Mouse (Mus musculus) liver, embryonic 11.5 days (tissue): ENCODE measurements around the gene Selenom. TPM values are rescaled to one million over a fixed set of nuclear protein-coding genes. Genes with fewer than 3 reads are reported as not detected.

Experiments used
- ATAC-seq: fragments of 200-750 bp; cut with Nextera tagmentation; replicated peaks from 2 replicates; pipeline ENCODE4 v1.8.0; 2017; ENCODE audit warnings: moderate number of reproducible peaks, mild to moderate bottlenecking, moderate TSS enrichment, moderate library complexity; ENCODE audit not compliant: low FRiP score
- DNase-seq: peaks from one replicate; pipeline ENCODE4 v3.0.0-alpha.2; 2017; ENCODE audit warnings: low spot score
- H3K27ac ChIP-seq: fragments of 300-500 bp; sonication (generic); 2 replicates; pipeline ENCODE4 v1.5.1; 2014; ENCODE audit warnings: mild to moderate bottlenecking, low read depth, low read length, control low read depth
- H3K27me3 ChIP-seq: fragments of 300-500 bp; sonication (generic); replicated peaks from 2 replicates; pipeline ENCODE4 v1.6.1; 2014; ENCODE audit warnings: low read length, mixed read lengths; ENCODE audit not compliant: control insufficient read depth, insufficient read depth
- H3K36me3 ChIP-seq: fragments of 300-500 bp; sonication (generic); 2 replicates; pipeline ENCODE4 v1.6.1; 2014; ENCODE audit warnings: mild to moderate bottlenecking, low read length, moderate library complexity, mixed read lengths; ENCODE audit not compliant: control insufficient read depth, insufficient read depth
- H3K4me1 ChIP-seq: fragments of 300-500 bp; sonication (generic); replicated peaks from 2 replicates; pipeline ENCODE4 v1.6.1; 2014; ENCODE audit warnings: low read length, mixed read lengths; ENCODE audit not compliant: control insufficient read depth, insufficient read depth
- H3K4me2 ChIP-seq: fragments of 300-500 bp; sonication (generic); 2 replicates; pipeline ENCODE4 v1.6.1; 2014; ENCODE audit warnings: mild to moderate bottlenecking, control low read depth, moderate library complexity
- H3K4me3 ChIP-seq: fragments of 300-500 bp; sonication (generic); 2 replicates; pipeline ENCODE4 v1.5.1; 2014; ENCODE audit warnings: low read depth, low read length, control low read depth
- H3K9ac ChIP-seq: fragments of 300-500 bp; sonication (generic); 2 replicates; pipeline ENCODE4 v1.6.1; 2014; ENCODE audit warnings: low read depth, low read length, control low read depth
- H3K9me3 ChIP-seq: fragments of 300-500 bp; sonication (generic); 2 replicates; pipeline ENCODE4 v1.6.1; 2016; ENCODE audit warnings: low read length, inconsistent platforms, mixed read lengths; ENCODE audit not compliant: control insufficient read depth
- WGBS: fragments of 180-500 bp; shearing (Covaris S2); extraction: QIAGEN DNeasy Blood & Tissue Kit; methylation state at CpG from one replicate; pipeline ENCODE4 v1.1.7; 2014; 5-methylcytosine and 5-hydroxymethylcytosine counted together
- polyA plus RNA-seq: library from polyadenylated mRNA; unstranded; fragments of >200 nt; fragmentation: Nextera tagmentation; extraction: Ambion mirVana; gene quantifications from 2 replicates; pipeline ENCODE4 v1.2.1, GENCODE M21; 2014

Gene Selenom
- polyA plus RNA-seq, 1 experiment from 2014 or later = 35.9 TPM

GRCm38 (mm10) chr11:3503755-3504693, 10.5 kb upstream of the Selenom start:
- ATAC-seq = no peak
- H3K4me1 ChIP-seq = no peaks in the 10 kb centered on the region
- H3K9ac ChIP-seq = no peak overlapping the region
- H3K27me3 ChIP-seq = peaks cover 6% of the 10 kb centered on the region; the same call in 1 of the 2 replicates
- H3K27ac ChIP-seq = no peak overlapping the region
- H3K36me3 ChIP-seq = no peaks in the 10 kb centered on the region
- 64% methylated on average over 11 of the region's 11 CpGs for WGBS
- H3K4me3 ChIP-seq = no peak overlapping the region
- no peak overlapping the region for H3K4me2 ChIP-seq
- DNase-seq = no peak
- no peaks in the 10 kb centered on the region for H3K9me3 ChIP-seq

- Histone ChIP-seq H3K36me3 (no peaks in the 10 kb centered on the region), H3K27me3 (no peaks in the 10 kb centered on the region), H3K4me3 (no peak overlapping the region), H3K9me3 (no peaks in the 10 kb centered on the region), H3K27ac (no peak overlapping the region), H3K9ac (no peak overlapping the region), H3K4me1 (no peaks in the 10 kb centered on the region; the same call in 1 of the 2 replicates), H3K4me2 (no peak overlapping the region)
- WGBS = 18% methylated on average over 7 of the region's 7 CpGs
- DNase-seq (no peak), ATAC-seq (no peak; the same call in 1 of the 2 replicates)
These were observed 6.3 kb upstream of the Selenom start for GRCm38 (mm10) chr11:3508226-3508625.

DNA sequence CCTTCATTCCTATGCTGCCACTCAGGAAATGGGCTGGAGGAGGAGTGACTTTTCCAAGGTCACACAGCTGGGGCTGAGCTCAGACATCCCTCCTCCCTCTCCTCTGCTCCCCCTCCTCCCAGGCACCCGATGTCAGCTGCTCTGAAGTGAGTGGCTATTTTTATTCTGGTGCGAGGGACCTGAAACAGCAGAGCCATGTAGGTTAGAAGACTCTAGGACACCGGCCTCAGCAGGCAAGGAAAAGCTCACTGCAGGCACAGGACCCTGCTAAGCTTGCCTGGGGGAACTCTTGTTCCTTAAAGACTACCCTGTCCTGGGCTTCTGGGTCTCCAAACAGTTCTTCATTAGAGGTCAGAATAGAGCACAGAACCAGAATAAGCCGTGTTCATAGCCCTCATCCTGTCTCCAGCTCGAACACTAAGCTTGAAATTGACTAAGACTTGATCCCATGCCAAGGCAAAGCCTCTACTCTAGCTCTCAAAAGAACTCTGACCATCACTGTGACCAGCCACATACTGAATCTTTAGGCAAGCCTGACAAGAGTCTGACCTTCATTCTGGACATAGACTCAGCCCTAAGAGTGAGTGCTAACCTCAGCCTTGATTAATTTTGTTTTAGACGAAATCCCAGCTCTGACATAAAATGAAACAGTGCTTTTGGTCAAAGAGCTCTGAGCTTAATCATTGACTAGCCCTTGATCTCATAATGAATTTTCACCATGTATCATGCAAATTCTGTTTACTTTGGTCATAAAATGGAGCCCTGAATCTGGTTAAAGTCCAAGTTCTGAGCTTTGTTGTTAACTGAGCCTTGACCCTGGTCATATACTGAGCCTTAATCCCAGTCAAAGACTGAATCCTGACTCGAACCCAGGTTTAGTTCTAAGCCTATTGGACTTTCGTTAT, 5.1 kb upstream of the Selenom start:
- Histone ChIP-seq H3K4me2 (no peak overlapping the region), H3K27ac (no peak overlapping the region), H3K27me3 (no peaks in the 10 kb centered on the region), H3K9ac (no peak overlapping the region), H3K9me3 (no peaks in the 10 kb centered on the region), H3K4me3 (no peak overlapping the region), H3K36me3 (no peaks in the 10 kb centered on the region), H3K4me1 (peaks cover 4% of the 10 kb centered on the region; the same call in 1 of the 2 replicates)
- 71% methylated on average over 8 of the region's 8 CpGs for WGBS
- ATAC-seq (no peak), DNase-seq (no peak)

DNA sequence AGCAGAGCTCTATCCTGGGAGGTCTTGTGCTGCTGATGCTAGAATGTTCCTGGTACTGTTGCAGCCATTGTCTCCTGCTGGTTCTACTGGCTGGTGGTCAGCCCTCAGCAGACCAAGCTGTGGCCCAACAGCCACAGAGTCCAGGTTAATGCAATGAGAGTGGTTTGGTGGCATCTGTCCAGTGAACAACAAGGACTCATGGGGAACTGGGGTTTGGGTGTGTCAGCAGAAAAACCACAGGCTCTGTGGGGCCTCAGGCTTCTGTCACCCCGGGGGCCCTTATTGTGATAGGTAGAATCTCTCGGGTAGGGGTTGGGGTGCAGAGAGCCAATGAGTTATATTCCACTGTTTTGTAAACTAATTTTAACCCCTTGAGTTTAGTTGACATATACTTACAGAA, 4.2 kb upstream of the Selenom start:
- no peak overlapping the region for H3K27ac ChIP-seq
- H3K36me3 ChIP-seq = no peaks in the 10 kb centered on the region
- peaks cover 4% of the 10 kb centered on the region; the same call in 1 of the 2 replicates for H3K4me1 ChIP-seq
- ATAC-seq (no peak), DNase-seq (no peak)
- H3K27me3 ChIP-seq = peaks cover 2% of the 10 kb centered on the region; the same call in 1 of the 2 replicates
- 47% methylated on average over 2 of the region's 2 CpGs for WGBS
- no peak overlapping the region for H3K4me2 ChIP-seq
- H3K9me3 ChIP-seq = no peaks in the 10 kb centered on the region
- H3K4me3 ChIP-seq = no peak overlapping the region
- no peak overlapping the region for H3K9ac ChIP-seq

GRCm38 (mm10) chr11:3513291-3513690, 1.2 kb upstream of the Selenom start:
- Histone ChIP-seq H3K27ac (no peak overlapping the region), H3K4me2 (no peak overlapping the region), H3K4me3 (no peak overlapping the region), H3K4me1 (peaks cover 11% of the 10 kb centered on the region), H3K27me3 (peaks cover 27% of the 10 kb centered on the region), H3K9ac (no peak overlapping the region), H3K36me3 (no peaks in the 10 kb centered on the region), H3K9me3 (no peaks in the 10 kb centered on the region)
- WGBS = 80% methylated on average over 6 of the region's 6 CpGs
- ATAC-seq (no peak), DNase-seq (no peak)

DNA sequence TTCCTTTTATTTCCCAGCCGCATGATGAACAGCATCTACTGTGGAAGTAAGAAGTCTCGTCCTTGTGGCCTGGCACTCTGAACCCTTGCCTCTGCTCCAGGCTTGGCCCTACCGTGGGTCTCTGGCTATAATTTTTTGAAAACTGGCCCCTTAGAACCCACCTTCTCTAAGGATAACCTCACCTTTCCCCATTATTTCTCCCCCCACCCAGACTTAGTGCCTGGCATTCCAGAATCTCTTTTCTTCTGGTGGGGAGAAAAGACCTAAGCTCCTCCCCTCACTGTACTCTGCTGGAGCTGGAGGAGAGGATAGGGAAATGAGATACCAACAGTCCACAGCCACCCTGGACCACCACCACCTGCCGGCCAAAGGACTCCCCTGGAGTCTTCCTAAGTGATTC, 732 bp downstream of the Selenom start:
- DNase-seq (no peak), ATAC-seq (no peak)
- Histone ChIP-seq H3K4me1 (peaks cover 11% of the 10 kb centered on the region), H3K27ac (no peak overlapping the region), H3K9me3 (no peaks in the 10 kb centered on the region), H3K4me2 (peak overlapping the region; percentile 84), H3K9ac (no peak overlapping the region), H3K4me3 (peak overlapping the region; percentile 55), H3K36me3 (no peaks in the 10 kb centered on the region), H3K27me3 (peaks cover 28% of the 10 kb centered on the region)
- WGBS = 15% methylated on average over 4 of the region's 4 CpGs

DNA sequence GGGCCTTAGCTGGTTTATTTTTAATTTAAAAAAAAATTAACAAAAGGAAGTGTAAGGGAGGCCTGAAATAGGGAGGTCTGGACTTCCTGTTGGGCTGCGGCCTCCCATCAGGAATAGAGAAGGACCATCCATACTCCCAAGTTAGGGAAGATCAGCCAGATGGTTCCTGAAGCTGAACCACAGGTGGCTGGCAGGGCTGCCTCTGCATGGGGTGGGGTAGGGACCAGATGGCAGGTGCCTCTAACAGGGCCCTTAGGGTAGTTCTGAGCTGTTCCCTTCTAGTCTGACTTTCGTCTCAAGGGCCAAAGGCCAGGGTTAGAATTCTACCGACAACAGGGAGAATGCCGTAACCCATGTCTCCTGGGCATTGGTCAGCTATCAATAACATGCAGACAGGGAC, 1.2 kb downstream of the Selenom start:
- DNase-seq = no peak
- H3K4me2 ChIP-seq = peak overlapping the region; percentile 84
- ATAC-seq = no peak
- 0 out of 2 replicates have a peak overlapping the region, but pooled peaks have one; percentile 55 for H3K4me3 ChIP-seq
- H3K27ac ChIP-seq = no peak overlapping the region
- peaks cover 28% of the 10 kb centered on the region for H3K27me3 ChIP-seq
- no peaks in the 10 kb centered on the region for H3K36me3 ChIP-seq
- no peak overlapping the region for H3K9ac ChIP-seq
- WGBS = 75% methylated on average over 4 of the region's 4 CpGs
- no peaks in the 10 kb centered on the region for H3K9me3 ChIP-seq
- peaks cover 11% of the 10 kb centered on the region for H3K4me1 ChIP-seq

- peaks cover 28% of the 10 kb centered on the region for H3K27me3 ChIP-seq
- whole genome bisulfite sequencing = 76% methylated on average over 5 of the region's 5 CpGs
- no peak overlapping the region for H3K27ac ChIP-seq
- H3K9ac ChIP-seq = no peak overlapping the region
- no peak for ATAC-seq
- no peak overlapping the region for H3K4me3 ChIP-seq
- DNase-seq = no peak
- H3K36me3 ChIP-seq = peaks cover under 1% of the 10 kb centered on the region
- H3K9me3 ChIP-seq = no peaks in the 10 kb centered on the region
- H3K4me1 ChIP-seq = peaks cover 11% of the 10 kb centered on the region
- H3K4me2 ChIP-seq = no peak overlapping the region
These were observed 1.6 kb downstream of the Selenom start for GRCm38 (mm10) chr11:3516121-3516520.
